Mouse (Mus musculus): ENCODE measurements around the gene Dcst1. TPM values are rescaled to one million over a fixed set of nuclear protein-coding genes. Genes with fewer than 3 reads are reported as not detected.

The Dcst1 gene
- polyA plus RNA-seq, 3 experiments from 2014 or later, result 0.40 to 0.88 (median 0.71) TPM

DNA sequence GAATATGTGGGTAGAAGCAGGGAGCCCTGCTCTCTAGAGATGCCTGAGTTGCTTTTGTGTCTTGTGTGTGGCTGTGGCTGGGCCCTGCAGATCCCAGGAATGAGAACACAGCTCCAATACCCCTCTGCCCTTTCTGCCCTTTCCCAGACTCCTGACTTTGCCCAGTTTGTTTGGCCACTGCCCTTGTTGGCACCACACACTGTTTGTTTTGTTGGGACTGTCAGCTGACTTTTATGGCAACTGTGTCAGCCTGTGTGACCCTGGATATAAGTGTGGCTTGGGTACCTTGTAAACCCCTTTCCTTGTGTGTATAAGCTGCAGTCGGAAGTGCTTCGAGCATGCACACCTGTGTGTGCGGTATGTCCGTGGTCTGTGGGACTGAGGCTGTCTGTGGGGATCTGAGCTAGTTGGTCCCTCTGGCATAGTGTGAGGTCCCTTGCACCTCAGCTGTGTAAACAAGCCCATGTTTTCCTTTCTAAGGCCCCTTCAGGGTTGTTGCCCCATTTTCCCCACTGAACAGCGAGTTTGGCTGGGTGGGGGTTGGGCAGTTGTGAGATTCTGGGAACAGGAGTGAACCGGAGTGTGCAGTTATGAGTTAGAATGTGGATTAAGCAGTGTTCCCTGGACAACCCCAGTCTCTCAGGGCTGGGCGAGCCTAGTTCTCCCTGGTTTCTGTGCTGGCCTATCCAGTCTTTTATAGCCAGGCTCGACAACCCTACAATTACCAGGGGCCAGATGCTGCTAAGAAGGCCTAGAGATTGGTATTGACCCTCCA, 59.3 kb downstream of the Dcst1 start:
- ATAC-seq, result no peak

- no peak for ATAC-seq
These were observed 59.9 kb downstream of the Dcst1 start for GRCm38 (mm10) chr3:89305105-89305504.

DNA sequence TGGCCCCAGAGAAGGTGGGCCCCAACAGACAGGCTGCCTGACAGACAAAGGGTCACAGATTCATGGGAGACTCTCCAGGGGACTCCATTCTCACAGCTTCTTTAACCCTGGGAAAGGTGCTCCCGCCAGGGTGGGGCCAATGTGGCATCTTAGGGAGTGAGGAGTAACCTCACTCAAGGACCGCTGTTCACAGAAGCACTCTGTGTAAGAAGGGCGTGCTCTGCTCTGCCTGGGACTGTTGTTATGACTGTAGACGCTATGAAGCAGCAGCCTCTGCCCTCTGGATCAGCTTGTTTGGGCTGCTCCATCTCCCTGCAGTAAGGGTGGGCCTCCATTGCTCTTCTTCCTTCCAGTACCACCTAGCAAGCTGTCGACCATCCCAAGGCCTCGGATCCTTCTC, 60.6 kb downstream of the Dcst1 start:
- no peak for ATAC-seq

- no peak for ATAC-seq
These were observed 64.5 kb downstream of the Dcst1 start for GRCm38 (mm10) chr3:89300514-89300913.

Other genes starting within 250 kb of the Dcst1 start
- not detected for gene Pklr, start 229.1 kb downstream of the Dcst1 start, polyA plus RNA-seq (2017; shearing (Covaris generic))
- gene Hcn3, start 205.1 kb downstream of the Dcst1 start, polyA plus RNA-seq (2017; shearing (Covaris generic)), result 1 to 10 TPM in 2 of 3 experiments, not detected in 1; 1.3 TPM
- 10 to 100 TPM; 12.5 to 29.0 (median 24.7) TPM for gene Clk2, start 200.5 kb downstream of the Dcst1 start, polyA plus RNA-seq (2017; shearing (Covaris generic))
- gene Scamp3, start 187.8 kb downstream of the Dcst1 start, polyA plus RNA-seq (2017; shearing (Covaris generic)), result 100 to 1,000 TPM; 168 to 216 (median 185) TPM
- 100 to 1,000 TPM; 132 to 223 (median 213) TPM for gene Fam189b, start 182.1 kb downstream of the Dcst1 start, polyA plus RNA-seq (2017; shearing (Covaris generic))
- 10 to 100 TPM; 63.7 to 86.1 (median 85.1) TPM for gene Gba, start 162.3 kb downstream of the Dcst1 start, polyA plus RNA-seq (2017; shearing (Covaris generic))
- 1 to 10 TPM in 2 of 3 experiments, under 1 TPM in 1; 0.48 to 3.3 (median 2.7) TPM for gene Thbs3, start 150.1 kb downstream of the Dcst1 start, polyA plus RNA-seq (2017; shearing (Covaris generic))
- gene Mtx1, start 138.2 kb downstream of the Dcst1 start, polyA plus RNA-seq (2017; shearing (Covaris generic)), result 100 to 1,000 TPM in 1 of 3 experiments, 10 to 100 TPM in 2; 77.7 to 112 (median 94.3) TPM
- gene Muc1, start 136.2 kb downstream of the Dcst1 start, polyA plus RNA-seq (2017; shearing (Covaris generic)), result 1 to 10 TPM; 1.6 to 2.5 (median 1.8) TPM
- 100 to 1,000 TPM; 271 to 458 (median 303) TPM for gene Krtcap2, start 119.3 kb downstream of the Dcst1 start, polyA plus RNA-seq (2017; shearing (Covaris generic))
- gene Trim46, start 118.9 kb downstream of the Dcst1 start, polyA plus RNA-seq (2017; shearing (Covaris generic)), result 1 to 10 TPM; 2.6 to 5.5 (median 3.4) TPM
- gene Dpm3, start 105.9 kb downstream of the Dcst1 start, polyA plus RNA-seq (2017; shearing (Covaris generic)), result 100 to 1,000 TPM; 115 to 155 (median 137) TPM
- gene Slc50a1, start 94.7 kb downstream of the Dcst1 start, polyA plus RNA-seq (2017; shearing (Covaris generic)), result 100 to 1,000 TPM; 152 to 315 (median 248) TPM
- not detected for gene Efna1, start 84.1 kb downstream of the Dcst1 start, polyA plus RNA-seq (2017; shearing (Covaris generic))
- gene Efna3, start 42.3 kb downstream of the Dcst1 start, polyA plus RNA-seq (2017; shearing (Covaris generic)), result not detected
- under 1 TPM in 2 of 3 experiments, not detected in 1; 0.49 to 0.59 TPM for gene Efna4, start 27.2 kb downstream of the Dcst1 start, polyA plus RNA-seq (2017; shearing (Covaris generic))
- 10 to 100 TPM in 2 of 3 experiments, 1 to 10 TPM in 1; 6.8 to 11.1 (median 10.8) TPM for gene Adam15, start 15.3 kb downstream of the Dcst1 start, polyA plus RNA-seq (2017; shearing (Covaris generic))
- gene Dcst2, start 3.3 kb downstream of the Dcst1 start, polyA plus RNA-seq (2017; shearing (Covaris generic)), result under 1 TPM in 2 of 3 experiments, not detected in 1; 0.20 to 0.54 TPM
- 10 to 100 TPM; 11.1 to 16.2 (median 11.4) TPM for gene Zbtb7b, start 29.5 kb upstream of the Dcst1 start, polyA plus RNA-seq (2017; shearing (Covaris generic))
- gene Lenep, start 37.5 kb upstream of the Dcst1 start, polyA plus RNA-seq (2017; shearing (Covaris generic)), result under 1 TPM in 1 of 3 experiments, not detected in 2; 0.38 TPM
- 10 to 100 TPM; 43.1 to 63.7 (median 57.5) TPM for gene Flad1, start 46.6 kb upstream of the Dcst1 start, polyA plus RNA-seq (2017; shearing (Covaris generic))
- gene Cks1b, start 53.1 kb upstream of the Dcst1 start, polyA plus RNA-seq (2017; shearing (Covaris generic)), result 100 to 1,000 TPM in 1 of 3 experiments, 10 to 100 TPM in 2; 23.3 to 176 (median 34.8) TPM
- gene Shc1, start 53.2 kb upstream of the Dcst1 start, polyA plus RNA-seq (2017; shearing (Covaris generic)), result 10 to 100 TPM; 31.2 to 34.1 (median 33.7) TPM
- gene Pygo2, start 65.0 kb upstream of the Dcst1 start, polyA plus RNA-seq (2017; shearing (Covaris generic)), result 1 to 10 TPM; 9.0 to 9.6 (median 9.5) TPM
- 10 to 100 TPM; 41.1 to 46.1 (median 42.2) TPM for gene Pbxip1, start 71.5 kb upstream of the Dcst1 start, polyA plus RNA-seq (2017; shearing (Covaris generic))
- 10 to 100 TPM; 34.8 to 40.5 (median 39.0) TPM for gene Pmvk, start 89.3 kb upstream of the Dcst1 start, polyA plus RNA-seq (2017; shearing (Covaris generic))
- gene Kcnn3, start 154.9 kb upstream of the Dcst1 start, polyA plus RNA-seq (2017; shearing (Covaris generic)), result not detected